Mouse (Mus musculus): Measurements from ENCODE around the gene Glb1l. TPM values are rescaled to one million over a fixed set of nuclear protein-coding genes. Genes with fewer than 3 reads are reported as not detected.
A peak's percentile ranks its signal among the peaks of the same experiment; 100 is the strongest.

Gene Glb1l
- polyA plus RNA-seq (2016; fragmentation: Nextera tagmentation; extraction: Ambion mirVana) = 10.3 and 12.8 TPM in 2 replicates

DNA sequence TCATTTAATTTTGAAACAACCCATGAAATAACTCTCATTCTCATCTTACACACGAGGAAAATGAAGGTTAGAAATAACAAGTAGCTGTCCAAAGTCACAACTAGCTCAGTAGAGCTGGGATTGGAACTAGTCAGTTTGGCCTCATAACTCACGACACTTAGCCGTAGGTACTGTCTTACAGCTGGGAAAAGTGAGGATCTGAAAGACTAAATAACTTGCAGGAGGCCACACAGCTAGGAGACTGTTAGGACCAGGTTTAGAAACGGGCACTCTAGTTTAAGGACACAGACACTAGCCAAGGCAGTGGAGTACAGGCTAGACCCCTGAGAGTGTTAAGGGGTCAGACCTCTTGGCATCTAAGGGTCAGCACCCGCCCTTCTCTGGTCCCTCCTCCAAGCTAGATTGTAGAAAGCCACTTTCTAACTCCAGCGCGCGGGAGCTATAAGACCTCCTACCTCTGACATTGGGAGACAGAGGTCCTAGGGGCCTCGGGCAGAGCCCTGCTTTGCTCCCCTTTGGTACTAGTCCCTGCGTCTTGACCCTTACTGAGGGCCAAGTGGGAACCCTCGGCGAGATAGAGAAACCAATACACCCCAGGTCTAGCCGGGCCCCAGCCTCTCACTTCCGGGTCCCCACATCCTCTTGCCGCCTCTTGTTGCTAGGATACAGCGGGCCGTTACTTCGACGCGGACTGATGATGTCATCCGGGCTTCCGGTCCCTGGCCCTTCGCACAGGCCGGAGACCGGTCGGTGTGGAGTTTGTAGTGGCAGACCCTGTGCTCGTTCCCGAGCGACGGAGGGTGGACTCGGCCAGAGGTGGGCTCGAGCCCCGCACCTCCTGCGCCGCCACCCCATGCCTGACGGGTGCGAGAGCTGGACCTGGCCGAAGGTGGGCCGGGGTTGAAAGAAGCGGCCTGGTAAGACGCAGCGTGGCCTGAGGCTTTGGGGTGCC lies at the start of gene Glb1l, which contains the start of gene Stk16:
Gene Glb1l (minus strand): TSS at position 678 of the 952 bp plus-strand sequence.
Gene Stk16 (plus strand): TSS at position 703 of the 952 bp plus-strand sequence.
- Histone ChIP-seq H3K27ac (peak within 1 kb of the TSS; percentile 87), H3K27me3 (ENCODE audit: low read depth, poor library complexity, severe bottlenecking) (peaks cover 6% of the 10 kb centered on the region; the same call in 1 of the 2 replicates), H3K36me3 (peaks cover 39% of the 10 kb centered on the region), H3K4me1 (peaks cover 51% of the 10 kb centered on the region), H3K4me3 (peak within 1 kb of the TSS; percentile 79), H3K9me3 (replicated peaks) (no peaks in the 10 kb centered on the region)
- DNase-seq (ENCODE audit: low spot score) = peak; percentile 99
- WGBS = 6% methylated on average over 42 of the region's 42 CpGs

DNA sequence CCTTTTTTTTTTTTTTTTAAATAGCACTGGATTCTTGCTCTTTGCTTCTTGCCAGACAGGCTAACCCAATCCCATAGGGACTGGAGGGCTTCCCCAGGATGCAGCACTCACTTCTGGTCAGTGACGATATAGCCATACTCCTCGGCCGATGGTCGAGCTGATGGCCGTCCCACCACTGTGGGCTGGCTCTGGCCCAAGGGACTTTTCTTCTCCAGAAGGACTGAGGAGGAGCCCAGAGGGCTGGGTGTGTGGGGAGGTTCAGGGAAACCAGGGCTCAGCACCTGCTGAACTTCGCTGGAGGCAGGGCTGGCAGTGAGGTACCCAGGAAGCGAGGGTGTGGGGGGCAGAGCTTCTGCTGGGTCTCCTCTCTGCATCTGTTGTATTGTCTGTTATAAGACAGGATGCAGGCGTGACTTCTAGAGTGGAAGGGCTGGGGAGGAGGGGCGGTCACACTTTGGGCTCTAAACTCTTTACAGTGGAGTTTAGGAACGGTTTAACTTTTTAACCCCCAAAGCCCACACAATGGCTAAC lies 45.0 kb upstream of the Glb1l start:
- Histone ChIP-seq H3K9me3 (replicated peaks) (no peaks in the 10 kb centered on the region), H3K36me3 (no peaks in the 10 kb centered on the region), H3K27me3 (ENCODE audit: low read depth, poor library complexity, severe bottlenecking) (peaks cover 18% of the 10 kb centered on the region), H3K27ac (no peak overlapping the region), H3K4me3 (no peak overlapping the region), H3K4me1 (peaks cover 13% of the 10 kb centered on the region)
- WGBS = 80% methylated on average over 10 of the region's 10 CpGs
- no peak for DNase-seq (ENCODE audit: low spot score)

DNA sequence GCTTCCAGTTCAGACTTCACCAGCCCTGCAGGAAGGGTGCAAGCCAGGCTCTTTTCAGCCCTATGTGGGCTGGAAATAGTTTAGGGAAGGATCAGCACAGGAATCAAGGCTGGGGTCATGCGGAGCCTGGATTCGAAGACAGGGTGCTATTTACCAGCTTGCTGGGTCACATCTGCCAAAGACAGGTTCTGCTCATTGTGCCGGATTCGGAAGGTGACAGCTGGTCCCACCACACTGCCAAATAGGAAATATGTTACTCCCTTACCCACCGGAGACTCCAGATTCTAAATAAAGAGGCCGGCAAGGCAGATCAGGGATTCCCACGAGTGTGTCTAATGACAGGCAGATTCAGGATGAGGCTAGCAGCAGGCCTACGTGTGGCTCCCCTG lies 44.0 kb upstream of the Glb1l start:
- Histone ChIP-seq H3K4me1 (peaks cover 15% of the 10 kb centered on the region), H3K4me3 (no peak overlapping the region), H3K9me3 (replicated peaks) (no peaks in the 10 kb centered on the region), H3K36me3 (no peaks in the 10 kb centered on the region), H3K27ac (no peak overlapping the region), H3K27me3 (ENCODE audit: low read depth, poor library complexity, severe bottlenecking) (peaks cover 18% of the 10 kb centered on the region)
- 79% methylated on average over 8 of the region's 8 CpGs for whole genome bisulfite sequencing
- DNase-seq (ENCODE audit: low spot score) = no peak

DNA sequence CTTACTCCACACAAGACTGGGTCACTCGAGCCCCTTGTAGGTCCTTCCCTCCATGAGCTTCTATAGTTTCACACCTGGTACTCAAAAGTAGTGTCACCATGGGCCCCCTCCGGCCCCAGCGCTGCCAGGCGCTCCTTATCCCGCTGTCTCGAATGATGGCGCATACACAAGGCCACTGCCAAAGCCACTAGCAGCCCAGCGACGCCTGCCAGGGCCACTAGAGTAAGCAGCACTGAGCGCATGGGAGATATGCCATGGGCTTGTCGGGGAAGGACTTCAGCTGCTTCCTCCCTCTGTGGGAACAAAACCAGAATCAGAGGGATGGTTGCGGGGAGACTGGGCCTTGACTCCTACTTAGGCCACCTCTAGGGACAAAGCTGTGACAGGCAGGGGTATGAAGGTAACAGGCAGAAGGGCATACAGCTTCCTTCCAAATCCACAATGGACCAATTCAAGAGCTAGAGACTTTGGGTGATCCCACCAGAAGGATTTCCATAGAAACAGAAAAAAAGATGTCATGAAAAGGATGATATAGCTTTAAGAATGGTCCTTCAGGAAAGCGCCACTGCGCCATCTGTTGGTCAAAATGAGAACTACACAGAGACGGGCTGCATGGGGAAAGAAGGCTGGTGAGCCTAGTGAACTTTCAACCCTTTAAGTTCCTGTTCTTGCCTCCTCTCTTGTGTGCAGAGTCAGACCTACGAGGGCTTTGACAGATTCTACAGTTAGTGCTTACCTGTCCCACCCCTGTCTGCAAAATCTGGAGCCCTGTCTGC lies 43.4 kb upstream of the Glb1l start:
- no peak overlapping the region for H3K4me3 ChIP-seq
- no peak overlapping the region for H3K27ac ChIP-seq
- peaks cover 15% of the 10 kb centered on the region for H3K4me1 ChIP-seq
- no peaks in the 10 kb centered on the region for H3K36me3 ChIP-seq
- H3K27me3 ChIP-seq (ENCODE audit: low read depth, poor library complexity, severe bottlenecking) = peaks cover 18% of the 10 kb centered on the region
- 64% methylated on average over 16 of the region's 16 CpGs for whole genome bisulfite sequencing
- DNase-seq (ENCODE audit: low spot score) = peak; percentile 87
- H3K9me3 ChIP-seq (replicated peaks) = no peaks in the 10 kb centered on the region

DNA sequence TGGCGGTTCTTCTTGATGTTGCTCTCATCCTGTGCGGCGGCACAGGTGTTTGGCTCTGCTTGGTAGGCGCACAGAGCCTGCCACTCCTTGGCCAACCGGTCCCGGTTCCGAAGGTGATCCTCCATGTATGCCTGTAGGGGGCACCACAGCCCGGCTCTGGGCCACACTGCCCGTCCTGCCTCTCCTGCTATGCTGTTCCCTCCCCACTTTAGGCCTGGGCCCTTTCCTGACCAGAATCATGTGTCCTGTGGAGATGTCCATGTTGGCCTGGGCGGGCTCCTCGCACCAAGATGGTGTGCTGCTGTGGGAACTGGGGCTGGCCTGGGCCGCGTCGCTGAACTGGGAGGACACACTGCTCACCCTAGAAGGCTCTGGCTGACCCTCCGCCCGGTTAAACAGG lies 42.4 kb upstream of the Glb1l start:
- 75% methylated on average over 16 of the region's 16 CpGs for WGBS
- H3K4me3 ChIP-seq = no peak overlapping the region
- H3K27ac ChIP-seq = no peak overlapping the region
- no peaks in the 10 kb centered on the region for H3K9me3 ChIP-seq (replicated peaks)
- no peak for DNase-seq (ENCODE audit: low spot score)
- no peaks in the 10 kb centered on the region for H3K36me3 ChIP-seq
- H3K27me3 ChIP-seq (ENCODE audit: low read depth, poor library complexity, severe bottlenecking) = peaks cover 18% of the 10 kb centered on the region
- H3K4me1 ChIP-seq = peaks cover 21% of the 10 kb centered on the region

DNA sequence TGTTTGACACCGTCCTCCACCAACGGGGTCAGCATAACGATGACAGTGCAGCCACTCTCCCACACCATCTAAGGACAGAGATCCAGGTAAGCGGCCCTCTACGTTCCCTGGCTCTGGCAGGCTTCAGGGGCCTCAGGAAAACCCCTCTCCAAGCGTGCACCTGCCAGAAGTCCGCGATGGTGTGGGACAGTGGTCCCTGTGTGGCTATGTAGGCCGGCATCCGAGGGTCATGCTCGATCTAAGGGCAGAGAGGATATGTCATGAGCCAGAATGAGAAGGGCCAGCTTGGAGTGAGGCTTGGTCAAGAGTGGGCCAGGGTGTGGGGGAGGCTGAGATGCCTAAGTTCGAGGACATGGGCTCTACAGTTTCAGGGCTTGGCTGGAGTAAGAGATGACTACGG lies 41.7 kb upstream of the Glb1l start:
- H3K27me3 ChIP-seq (ENCODE audit: low read depth, poor library complexity, severe bottlenecking) = peaks cover 18% of the 10 kb centered on the region
- DNase-seq (ENCODE audit: low spot score) = no peak
- no peaks in the 10 kb centered on the region for H3K36me3 ChIP-seq
- WGBS = 68% methylated on average over 13 of the region's 13 CpGs
- H3K4me1 ChIP-seq = peaks cover 28% of the 10 kb centered on the region
- no peak overlapping the region for H3K27ac ChIP-seq
- H3K4me3 ChIP-seq = no peak overlapping the region
- H3K9me3 ChIP-seq (replicated peaks) = no peaks in the 10 kb centered on the region

DNA sequence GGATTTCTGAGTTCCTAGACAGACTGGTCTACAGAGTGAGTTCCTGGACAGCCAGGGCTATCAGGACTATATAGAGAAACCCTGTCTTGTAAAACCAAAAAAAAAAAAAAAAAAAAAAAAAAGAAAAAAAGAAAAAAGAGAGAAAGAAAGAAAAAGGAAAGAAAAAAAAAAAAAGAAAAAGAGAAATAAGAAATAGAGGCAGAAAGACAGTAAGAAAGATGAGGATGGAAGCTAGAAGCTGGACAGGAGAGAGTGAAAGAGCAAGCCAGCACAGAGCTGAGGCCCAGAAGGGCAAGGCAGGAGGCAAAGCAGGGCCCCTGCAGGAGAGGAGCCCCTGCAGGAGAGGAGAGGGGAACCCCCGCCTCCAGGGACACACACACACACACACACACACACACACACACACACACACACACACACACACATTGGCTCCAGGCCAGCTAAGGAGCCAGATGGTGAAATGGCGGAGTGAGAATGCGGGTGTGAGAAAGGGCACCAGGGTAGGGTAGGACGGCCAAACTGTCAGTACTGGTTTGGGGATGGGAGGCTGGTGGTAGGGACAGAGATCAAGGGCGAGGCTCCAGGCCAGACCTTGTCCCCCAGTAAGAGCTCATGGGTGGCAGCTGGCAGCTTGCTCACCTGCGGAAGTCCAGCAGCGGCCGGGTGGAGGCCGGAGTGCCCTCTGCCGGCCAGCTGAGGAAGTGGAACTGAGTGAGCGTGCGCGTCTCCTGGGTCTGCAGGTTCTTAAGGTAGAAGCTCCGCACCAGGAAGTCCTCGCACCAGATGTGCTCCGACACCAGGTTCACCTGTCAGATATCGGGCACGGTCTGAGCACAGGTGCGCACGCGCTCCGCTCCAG lies 40.7 kb upstream of the Glb1l start:
- Histone ChIP-seq H3K27ac (peak overlapping the region; percentile 50), H3K9me3 (replicated peaks) (no peaks in the 10 kb centered on the region), H3K4me3 (peak overlapping the region; percentile 34), H3K36me3 (no peaks in the 10 kb centered on the region), H3K27me3 (ENCODE audit: low read depth, poor library complexity, severe bottlenecking) (peaks cover 18% of the 10 kb centered on the region), H3K4me1 (peaks cover 31% of the 10 kb centered on the region)
- peak; percentile 87 for DNase-seq (ENCODE audit: low spot score)
- 5% methylated on average over 22 of the region's 22 CpGs for WGBS

DNA sequence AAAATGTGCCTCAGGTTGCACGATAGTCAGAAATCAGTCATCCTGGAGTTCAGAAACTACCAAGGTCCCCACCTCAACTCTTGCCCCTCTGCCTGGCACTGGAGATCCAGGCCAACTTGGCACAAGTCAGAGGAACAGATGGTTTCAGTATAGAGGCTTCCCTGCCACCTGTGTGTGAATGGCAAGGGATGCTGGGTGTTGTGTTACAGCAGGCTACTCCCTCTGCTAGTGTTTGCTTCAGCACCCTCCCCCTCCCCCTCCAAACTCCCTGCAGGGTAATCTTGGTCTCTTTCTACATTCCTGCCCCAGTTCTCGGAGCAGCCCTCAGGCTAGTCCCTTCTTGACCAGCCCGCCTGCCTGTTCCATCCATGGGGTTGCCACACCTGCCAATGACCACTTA lies 39.9 kb upstream of the Glb1l start:
- Histone ChIP-seq H3K4me1 (peaks cover 31% of the 10 kb centered on the region), H3K36me3 (peaks cover 4% of the 10 kb centered on the region; the same call in 1 of the 2 replicates), H3K27me3 (ENCODE audit: low read depth, poor library complexity, severe bottlenecking) (peaks cover 18% of the 10 kb centered on the region), H3K4me3 (no peak overlapping the region), H3K9me3 (replicated peaks) (no peaks in the 10 kb centered on the region), H3K27ac (no peak overlapping the region)
- 59% methylated on average over 3 of the region's 3 CpGs for WGBS
- DNase-seq (ENCODE audit: low spot score) = no peak

DNA sequence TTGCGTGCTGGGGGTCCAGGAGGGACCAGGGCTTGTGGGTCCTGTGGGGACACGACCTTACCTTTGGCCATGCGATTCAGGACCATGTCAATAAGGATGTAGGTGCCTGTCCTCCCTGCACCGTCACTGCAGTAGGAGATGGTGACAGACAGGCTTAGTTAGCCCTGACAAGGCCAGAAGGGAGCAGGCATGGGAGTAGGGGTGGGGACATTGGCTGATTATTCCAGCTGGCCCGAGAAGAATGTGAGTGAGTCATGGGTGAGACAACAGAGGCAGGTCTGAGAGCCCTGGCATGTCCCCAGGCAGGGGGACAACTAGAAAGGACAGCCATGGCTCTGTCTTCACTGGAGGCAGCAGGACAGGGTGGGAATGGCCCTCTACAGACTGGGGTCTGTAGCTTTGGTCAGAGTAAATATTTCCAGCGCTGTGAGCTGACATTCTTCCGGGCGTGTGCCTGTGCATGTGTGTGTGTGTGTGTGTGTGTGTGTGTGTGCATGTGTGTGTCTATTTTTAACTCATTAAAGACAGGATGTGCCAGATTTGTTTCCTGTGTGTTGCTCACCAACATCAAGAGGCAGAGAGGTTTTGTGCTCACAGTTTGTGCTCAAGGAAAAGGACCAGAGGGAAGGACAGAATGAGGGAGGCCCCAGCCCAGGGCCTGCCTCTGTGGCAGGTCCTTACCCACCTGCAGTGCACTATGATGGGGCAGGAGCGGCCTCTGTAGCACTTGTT lies 37.6 kb upstream of the Glb1l start:
- H3K9me3 ChIP-seq (replicated peaks) = no peaks in the 10 kb centered on the region
- WGBS = 61% methylated on average over 9 of the region's 9 CpGs
- DNase-seq (ENCODE audit: low spot score) = no peak
- peaks cover 17% of the 10 kb centered on the region for H3K36me3 ChIP-seq
- H3K4me1 ChIP-seq = peaks cover 28% of the 10 kb centered on the region
- H3K27ac ChIP-seq = peak overlapping the region; percentile 17
- H3K4me3 ChIP-seq = no peak overlapping the region
- H3K27me3 ChIP-seq (ENCODE audit: low read depth, poor library complexity, severe bottlenecking) = peaks cover 15% of the 10 kb centered on the region

DNA sequence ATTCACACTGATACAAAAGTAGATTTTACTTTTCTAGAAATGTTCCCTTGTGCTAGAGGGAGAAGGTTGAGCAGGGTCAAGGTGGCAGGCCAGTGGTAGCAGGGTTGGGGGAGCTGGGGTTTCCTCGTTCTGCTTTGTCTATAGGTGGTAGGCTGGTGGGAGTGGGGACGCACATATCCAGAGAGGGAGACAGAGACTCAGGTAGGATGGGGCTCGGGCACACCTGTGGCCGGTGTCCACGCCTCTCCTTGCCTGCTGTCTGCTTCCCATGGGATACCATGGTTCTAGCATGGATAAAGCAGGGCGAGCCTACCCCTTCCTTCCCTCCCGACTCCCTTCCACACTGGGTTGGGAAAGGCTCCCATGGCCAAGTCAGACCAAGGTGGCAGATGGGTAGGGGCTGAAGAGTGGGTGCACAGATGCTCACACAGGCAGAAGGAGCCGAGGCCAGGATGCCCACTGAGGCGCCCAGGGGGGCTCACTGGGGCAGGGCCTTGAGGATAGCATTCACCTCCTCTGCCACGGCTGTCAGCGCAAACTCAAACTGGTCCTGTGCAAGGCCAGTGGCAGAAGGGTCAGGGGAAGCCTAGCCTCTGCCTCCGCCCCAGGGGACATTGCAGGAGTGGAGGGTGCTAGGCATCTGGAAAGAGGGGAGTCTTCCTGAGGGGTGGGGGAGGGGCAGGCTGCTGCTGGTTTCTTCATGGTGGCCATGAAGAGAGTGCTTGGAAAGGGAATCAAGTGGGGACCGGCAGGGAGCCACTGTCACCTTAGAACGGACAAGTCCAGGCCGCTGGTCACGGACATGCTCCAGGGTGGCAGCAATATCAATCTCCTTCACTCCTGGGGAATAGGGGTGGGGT lies 36.7 kb upstream of the Glb1l start:
- Histone ChIP-seq H3K4me3 (no peak overlapping the region), H3K9me3 (replicated peaks) (no peaks in the 10 kb centered on the region), H3K4me1 (peaks cover 28% of the 10 kb centered on the region), H3K27ac (peak overlapping the region; percentile 17), H3K36me3 (peaks cover 22% of the 10 kb centered on the region), H3K27me3 (ENCODE audit: low read depth, poor library complexity, severe bottlenecking) (peaks cover 5% of the 10 kb centered on the region)
- WGBS = 77% methylated on average over 16 of the region's 16 CpGs
- DNase-seq (ENCODE audit: low spot score) = no peak

DNA sequence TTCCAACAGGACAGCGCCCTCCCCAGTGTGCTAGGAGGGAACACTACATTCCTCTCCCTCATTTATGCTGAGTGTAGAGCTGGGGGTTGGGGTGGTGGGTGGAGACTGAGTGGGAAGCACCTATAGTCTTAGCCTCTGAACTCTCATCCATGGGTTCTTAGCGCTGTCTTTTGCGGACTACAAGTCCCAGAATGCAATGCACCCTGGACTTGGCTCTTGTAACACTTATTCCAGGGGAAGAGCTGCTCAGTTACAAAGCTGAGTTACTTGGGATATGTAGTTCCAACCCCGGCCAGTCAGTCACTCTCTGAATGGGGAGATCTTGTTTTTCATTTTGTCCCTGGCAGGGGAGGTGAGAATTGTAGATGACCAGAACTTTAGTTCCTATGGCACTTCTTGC lies 34.2 kb upstream of the Glb1l start:
- Histone ChIP-seq H3K36me3 (peaks cover 35% of the 10 kb centered on the region), H3K4me1 (peaks cover 15% of the 10 kb centered on the region), H3K27me3 (ENCODE audit: low read depth, poor library complexity, severe bottlenecking) (no peaks in the 10 kb centered on the region), H3K27ac (no peak overlapping the region), H3K4me3 (no peak overlapping the region), H3K9me3 (replicated peaks) (no peaks in the 10 kb centered on the region)
- 9% methylated on average over 4 of the region's 4 CpGs for WGBS
- DNase-seq (ENCODE audit: low spot score) = no peak

Measured in limb, embryonic 10.5 days (tissue).